28 mouse cellular contexts compared by ENCODE assay signal in the genomic region with DNA sequence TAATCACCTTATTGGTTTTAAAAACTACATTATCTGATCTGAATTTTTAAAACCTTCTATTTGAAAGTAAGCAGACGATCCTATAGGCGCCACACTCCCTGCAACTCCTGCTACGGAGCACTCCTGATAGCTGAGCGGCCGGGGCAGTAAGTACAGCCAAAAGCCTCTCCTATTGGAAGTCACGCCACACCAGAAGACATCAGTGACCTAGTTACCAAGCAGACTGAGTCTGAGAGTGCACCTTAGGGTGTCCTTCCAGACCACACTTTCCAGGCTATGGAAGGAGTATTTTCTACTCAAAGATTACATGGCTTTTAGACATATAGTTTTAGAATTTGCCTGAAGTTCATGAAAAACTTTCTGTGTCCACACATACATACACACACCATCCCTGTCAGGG. TPM values are rescaled to one million over a fixed set of nuclear protein-coding genes. Genes with fewer than 3 reads are reported as not detected.
DNase-seq lines count a peak whose midpoint lies in the region; ATAC-seq and TF ChIP-seq lines count a peak whose summit lies in the region.
"Had no signal": no experiment of that assay in that cellular context is flagged by ENCODE, and none has a peak within 500 bp of the region (broad histone marks: within the 10 kb centered on the region; RNA-seq: fewer than 3 reads in every experiment).

No protein-coding gene starts in this region.

- H3K4me1 ChIP-seq in kidney, adult 2 months (ENCODE audit: control insufficient read depth, insufficient read depth, low read length), result peaks cover 51% of the 10 kb centered on the region
- peaks cover 78% of the 10 kb centered on the region for H3K4me1 ChIP-seq in G1E (ENCODE audit: insufficient read depth, low read depth, low read length)
- peaks cover 43 to 67% of the 10 kb centered on the region in 2 experiments for H3K4me1 ChIP-seq in liver, embryonic 14.5 days (replicated peaks; ENCODE audit: control insufficient read depth in 2 of 2, insufficient read depth in 2 of 2, low read length in 1 of 2)
- H3K4me1 ChIP-seq in intestine, embryonic 15.5 days (replicated peaks), result peaks cover 24% of the 10 kb centered on the region; the same call in 1 of the 2 replicates

- no peak for TF ChIP-seq POLR2A in kidney, adult 2 months (IDR thresholded peaks at IDR 0.05; ENCODE audit: low read depth, low read length)

- no peak for DNase-seq in cerebellum, postnatal 4 days (ENCODE audit: low spot score in 2 of 2)
- DNase-seq in kidney, adult 2 months, result peak; percentile 59
- DNase-seq in kidney, adult 18-20 months, result no peak
- DNase-seq in G1E (ENCODE audit: low spot score), result no peak
- no peak for DNase-seq in liver, embryonic 14.5 days (ENCODE audit: low read depth in 3 of 3, low spot score in 3 of 3)
- DNase-seq in lung, postnatal 4 days, result no peak
- DNase-seq: cerebellum, adult 8-10 months; cerebellum, postnatal 36 days; gastrocnemius, postnatal 10 days; kidney, postnatal 14 days; layer of hippocampus, postnatal 36 days; retina, postnatal 1 day; right cerebral cortex, postnatal 25 days; spleen, adult 18-20 months; thymus, postnatal 14 days had no signal

- WGBS in kidney, adult 2 months, result 58% methylated on average over 6 of the region's 6 CpGs
- 75% methylated on average over 6 of the region's 6 CpGs for WGBS in liver, embryonic 14.5 days (ENCODE audit: insufficient replicate concordance)
- 86% methylated on average over 6 of the region's 6 CpGs for WGBS in intestine, embryonic 15.5 days

- no peaks in the 10 kb centered on the region for H3K27me3 ChIP-seq in kidney, adult 2 months (replicated peaks; ENCODE audit: control insufficient read depth, insufficient read depth, low read length)
- H3K27me3 ChIP-seq in G1E (ENCODE audit: insufficient read depth, low read length), result no peaks in the 10 kb centered on the region
- no peaks in the 10 kb centered on the region for H3K27me3 ChIP-seq in liver, embryonic 14.5 days (ENCODE audit: control insufficient read depth, insufficient read depth, low read length)
- no peaks in the 10 kb centered on the region for H3K27me3 ChIP-seq in intestine, embryonic 15.5 days (replicated peaks)
- H3K27me3 ChIP-seq: forebrain, embryonic 15.5 days; limb, embryonic 12.5 days; lung, embryonic 15.5 days; midbrain, embryonic 15.5 days; neural tube, embryonic 13.5 days had no signal

- H3K36me3 ChIP-seq in kidney, adult 2 months (ENCODE audit: control insufficient read depth, insufficient read depth, low read length), result no peaks in the 10 kb centered on the region
- H3K36me3 ChIP-seq in G1E (replicated peaks), result peaks cover 58% of the 10 kb centered on the region
- H3K36me3 ChIP-seq in liver, embryonic 14.5 days (replicated peaks; ENCODE audit: control insufficient read depth, insufficient read depth, low read depth), result no peaks in the 10 kb centered on the region; the same call in 1 of the 2 replicates
- H3K36me3 ChIP-seq in intestine, embryonic 15.5 days, result no peaks in the 10 kb centered on the region
- H3K36me3 ChIP-seq: forebrain, embryonic 15.5 days; heart, embryonic 15.5 days; lung, embryonic 15.5 days; midbrain, embryonic 15.5 days had no signal

- TF ChIP-seq EP300 in liver, embryonic 14.5 days (IDR thresholded peaks at IDR 0.05; ENCODE audit: low read depth), result no peak

- no peak for TF ChIP-seq CTCF in kidney, adult 2 months (conservative IDR thresholded peaks at IDR 0.05; ENCODE audit: insufficient read depth, insufficient read length, low read depth, low read length)
- no peak for TF ChIP-seq CTCF in G1E (IDR thresholded peaks at IDR 0.05; ENCODE audit: low read depth, low read length)
- TF ChIP-seq CTCF in liver, embryonic 14.5 days (IDR thresholded peaks at IDR 0.05; ENCODE audit: low read depth), result no peak

- H3K9me3 ChIP-seq in G1E (replicated peaks), result no peaks in the 10 kb centered on the region
- no peaks in the 10 kb centered on the region for H3K9me3 ChIP-seq in liver, embryonic 14.5 days (ENCODE audit: control insufficient read depth, low read length)
- no peaks in the 10 kb centered on the region for H3K9me3 ChIP-seq in intestine, embryonic 15.5 days
- H3K9me3 ChIP-seq: forebrain, embryonic 15.5 days; heart, embryonic 15.5 days; hindbrain, embryonic 10.5 days; limb, embryonic 12.5 days; lung, embryonic 15.5 days; midbrain, embryonic 15.5 days; neural tube, embryonic 13.5 days had no signal

- H3K9ac ChIP-seq in liver, embryonic 14.5 days (replicated peaks), result peak overlapping the region; percentile 91
- no peak overlapping the region for H3K9ac ChIP-seq in intestine, embryonic 15.5 days
- H3K9ac ChIP-seq: forebrain, embryonic 15.5 days; heart, embryonic 15.5 days; limb, embryonic 12.5 days; lung, embryonic 15.5 days; midbrain, embryonic 15.5 days; neural tube, embryonic 13.5 days had no signal

- ATAC-seq in cerebellum, adult (ENCODE audit: insufficient number of reproducible peaks, low FRiP score, low TSS enrichment), result 0 out of 2 replicates have a peak, but pooled peaks have one; percentile 52
- no peak for ATAC-seq in G1E (ENCODE audit: extremely low read depth, insufficient number of reproducible peaks, low FRiP score, poor library complexity, severe bottlenecking)
- no peak for ATAC-seq in liver, embryonic 14.5 days (ENCODE audit: insufficient read depth)
- no peak for ATAC-seq in intestine, embryonic 15.5 days
- ATAC-seq: forebrain, embryonic 15.5 days; hindbrain, embryonic 16.5 days; intestine, embryonic 16.5 days; midbrain, embryonic 15.5 days had no signal

- H3K4me2 ChIP-seq in liver, embryonic 14.5 days (ENCODE audit: low read depth), result peak overlapping the region; percentile 87
- no peak overlapping the region for H3K4me2 ChIP-seq in intestine, embryonic 15.5 days (replicated peaks)
- H3K4me2 ChIP-seq: forebrain, embryonic 15.5 days; heart, embryonic 15.5 days; limb, embryonic 12.5 days; lung, embryonic 15.5 days; midbrain, embryonic 15.5 days; neural tube, embryonic 13.5 days had no signal

- H3K4me3 ChIP-seq in kidney, adult 2 months (ENCODE audit: insufficient read depth, low read depth, low read length), result no peak overlapping the region
- peak overlapping the region; percentile 74; the same call in 1 of the 2 replicates for H3K4me3 ChIP-seq in G1E (ENCODE audit: low read depth, low read length)
- peak overlapping the region; percentile 65 to 70 for H3K4me3 ChIP-seq in liver, embryonic 14.5 days (ENCODE audit: insufficient read depth in 1 of 2, low read depth in 2 of 2, low read length in 2 of 2)
- no peak overlapping the region for H3K4me3 ChIP-seq in intestine, embryonic 15.5 days (replicated peaks)
- H3K4me3 ChIP-seq: forebrain, embryonic 15.5 days; heart, embryonic 15.5 days; hindbrain, embryonic 10.5 days; limb, embryonic 12.5 days; lung, embryonic 15.5 days; midbrain, embryonic 15.5 days; myocyte; neural tube, embryonic 13.5 days had no signal

- H3K27ac ChIP-seq in kidney, adult 2 months (ENCODE audit: insufficient read depth, low read depth, low read length), result peak overlapping the region; percentile 58; the same call in 1 of the 2 replicates
- H3K27ac ChIP-seq in liver, embryonic 14.5 days, result peak overlapping the region; percentile 99
- H3K27ac ChIP-seq in intestine, embryonic 15.5 days, result no peak overlapping the region
- H3K27ac ChIP-seq: forebrain, embryonic 15.5 days; heart, embryonic 15.5 days; hindbrain, embryonic 10.5 days; limb, embryonic 12.5 days; lung, embryonic 15.5 days; macrophage; midbrain, embryonic 15.5 days; neural tube, embryonic 13.5 days had no signal

RNA-seq across cellular contexts. Expression of gene Tbcel, which starts 47.9 kb away (rescaled TPM):
- 20.6 and 25.9 TPM in 2 replicates for polyA plus RNA-seq in kidney, adult 2 months (2012; rRNA removed)
- 31.0 and 31.1 TPM in 2 replicates for total RNA-seq in G1E (2014; fragmentation: Nextera tagmentation)
- 31.0 and 33.3 TPM in 2 replicates for total RNA-seq in G1E (2017)
- 4.2 and 4.8 TPM in 2 replicates for polyA plus RNA-seq in G1E (2012)
- 16.7 and 19.7 TPM in 2 replicates for polyA plus RNA-seq in liver, embryonic 14.5 days (2012; rRNA removed)
- 11.3 and 12.1 TPM in 2 replicates for polyA plus RNA-seq in liver, embryonic 14.5 days (2014; fragmentation: Nextera tagmentation; extraction: Ambion mirVana)
- polyA plus RNA-seq in intestine, embryonic 15.5 days (2015; fragmentation: Nextera tagmentation; extraction: Ambion mirVana), result 4.5 and 4.7 TPM in 2 replicates

Comparison
In these comparisons a context has a peak if more than half of its experiments do, and no peak if none do; other contexts are left out.
1. H3K4me3 ChIP-seq: peak in G1E (single experiment) and liver, embryonic 14.5 days (2 of 2); none in kidney, adult 2 months (single experiment) and intestine, embryonic 15.5 days (single experiment).